Mouse (Mus musculus): Measurements from ENCODE around the gene Agap1. TPM values are rescaled to one million over a fixed set of nuclear protein-coding genes. Genes with fewer than 3 reads are reported as not detected.

The Agap1 gene
- polyA plus RNA-seq, 1 experiment from 2014 or later = 17.6 TPM

DNA sequence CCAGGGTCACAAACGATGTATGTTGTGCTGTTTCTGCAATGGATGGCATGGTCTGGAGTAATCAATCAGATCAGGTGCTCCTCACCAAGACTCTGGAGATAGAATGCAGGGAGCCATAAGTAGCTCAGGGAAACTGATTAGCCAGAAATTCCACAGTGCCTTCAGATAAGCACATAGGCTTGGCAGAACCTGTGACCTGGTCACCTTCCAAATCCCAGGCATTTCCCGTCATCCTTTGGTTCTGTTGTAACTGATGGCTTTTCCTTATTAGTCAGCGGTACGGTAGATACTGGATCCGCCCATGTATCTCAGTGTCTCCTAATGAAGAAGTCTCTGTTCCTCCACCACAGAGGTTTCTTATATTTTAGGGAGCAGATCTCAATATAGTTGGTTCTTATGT is 240.3 kb downstream of the Agap1 start:
- Histone ChIP-seq H3K9ac (replicated peaks; ENCODE audit: low read depth, low read length) (no peak overlapping the region), H3K27me3 (ENCODE audit: control insufficient read depth, insufficient read depth, low read length) (no peaks in the 10 kb centered on the region)

DNA sequence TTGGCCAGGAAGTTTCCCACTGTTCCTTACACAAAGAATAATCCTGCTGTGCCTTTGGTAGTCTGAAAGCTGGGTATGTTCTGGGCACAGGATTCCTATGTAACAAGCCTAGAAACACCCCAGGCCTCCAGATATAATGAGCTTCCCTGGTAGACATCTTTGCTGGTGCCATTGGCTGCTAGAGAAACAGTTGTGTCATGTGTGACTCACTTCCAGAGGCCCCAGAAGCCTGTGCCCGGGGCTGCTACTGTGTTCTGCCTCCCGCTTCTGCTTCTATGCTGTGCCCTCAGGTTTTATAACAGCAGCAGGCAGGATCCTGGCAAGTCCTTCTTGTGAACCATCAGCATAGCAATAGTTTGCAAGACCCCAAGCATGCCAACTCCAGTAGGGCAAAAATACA is 242.6 kb downstream of the Agap1 start:
- Histone ChIP-seq H3K4me2 (replicated peaks; ENCODE audit: low read depth, low read length) (no peak overlapping the region), H3K9ac (replicated peaks; ENCODE audit: low read depth, low read length) (no peak overlapping the region), H3K27ac (ENCODE audit: low read length) (no peak overlapping the region), H3K27me3 (ENCODE audit: control insufficient read depth, insufficient read depth, low read length) (no peaks in the 10 kb centered on the region), H3K4me3 (ENCODE audit: low read depth, low read length) (no peak overlapping the region), H3K36me3 (ENCODE audit: control insufficient read depth, insufficient read depth, low read length) (no peaks in the 10 kb centered on the region), H3K9me3 (ENCODE audit: control insufficient read depth, low read depth, low read length) (no peaks in the 10 kb centered on the region), H3K4me1 (ENCODE audit: control insufficient read depth, insufficient read depth, low read length) (no peaks in the 10 kb centered on the region)
- ATAC-seq (ENCODE audit: insufficient number of reproducible peaks, insufficient read depth, low FRiP score, low read depth) = no peak
- WGBS = 93% methylated on average over 2 of the region's 2 CpGs

More for the DNA sequence above, 240.3 kb downstream of the Agap1 start:
- H3K4me1 ChIP-seq (ENCODE audit: control insufficient read depth, insufficient read depth, low read length) = 0 out of 2 replicates have a peak, but pooled peaks cover 4% of the 10 kb centered on the region
- no peaks in the 10 kb centered on the region for H3K9me3 ChIP-seq (ENCODE audit: control insufficient read depth, low read depth, low read length)
- H3K36me3 ChIP-seq (ENCODE audit: control insufficient read depth, insufficient read depth, low read length) = no peaks in the 10 kb centered on the region
- no peak overlapping the region for H3K4me3 ChIP-seq (ENCODE audit: low read depth, low read length)
- ATAC-seq (ENCODE audit: insufficient number of reproducible peaks, insufficient read depth, low FRiP score, low read depth) = no peak
- no peak overlapping the region for H3K4me2 ChIP-seq (replicated peaks; ENCODE audit: low read depth, low read length)
- H3K27ac ChIP-seq (ENCODE audit: low read length) = no peak overlapping the region
- 68% methylated on average over 5 of the region's 5 CpGs for WGBS

DNA sequence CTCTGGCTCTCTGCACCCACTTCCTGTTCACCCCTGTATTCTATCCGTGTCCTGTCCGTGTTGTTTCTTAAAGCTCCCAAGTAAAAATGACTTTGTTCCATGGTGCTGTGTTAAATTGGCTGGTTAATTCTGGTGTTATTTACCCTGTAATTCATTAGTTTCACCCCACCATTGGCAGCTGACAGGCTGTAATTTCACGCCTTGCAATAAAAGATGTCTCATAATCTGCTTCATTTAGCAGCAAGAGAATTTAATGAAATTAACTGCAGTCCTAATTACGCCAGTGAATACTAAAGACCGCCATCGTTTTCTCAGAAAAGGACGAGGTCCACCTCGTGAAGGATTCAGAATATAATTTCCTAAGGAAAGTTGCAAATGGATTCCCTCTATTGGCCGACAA is 245.6 kb downstream of the Agap1 start:
- H3K27ac ChIP-seq (ENCODE audit: low read length) = no peak overlapping the region
- H3K9me3 ChIP-seq (ENCODE audit: control insufficient read depth, low read depth, low read length) = no peaks in the 10 kb centered on the region
- peaks cover 6% of the 10 kb centered on the region; the same call in 1 of the 2 replicates for H3K4me1 ChIP-seq (ENCODE audit: control insufficient read depth, insufficient read depth, low read length)
- H3K4me3 ChIP-seq (ENCODE audit: low read depth, low read length) = no peak overlapping the region
- no peak overlapping the region for H3K9ac ChIP-seq (replicated peaks; ENCODE audit: low read depth, low read length)
- H3K36me3 ChIP-seq (ENCODE audit: control insufficient read depth, insufficient read depth, low read length) = no peaks in the 10 kb centered on the region
- 88% methylated on average over 9 of the region's 9 CpGs for WGBS
- no peaks in the 10 kb centered on the region for H3K27me3 ChIP-seq (ENCODE audit: control insufficient read depth, insufficient read depth, low read length)
- no peak for ATAC-seq (ENCODE audit: insufficient number of reproducible peaks, insufficient read depth, low FRiP score, low read depth)
- no peak overlapping the region for H3K4me2 ChIP-seq (replicated peaks; ENCODE audit: low read depth, low read length)

DNA sequence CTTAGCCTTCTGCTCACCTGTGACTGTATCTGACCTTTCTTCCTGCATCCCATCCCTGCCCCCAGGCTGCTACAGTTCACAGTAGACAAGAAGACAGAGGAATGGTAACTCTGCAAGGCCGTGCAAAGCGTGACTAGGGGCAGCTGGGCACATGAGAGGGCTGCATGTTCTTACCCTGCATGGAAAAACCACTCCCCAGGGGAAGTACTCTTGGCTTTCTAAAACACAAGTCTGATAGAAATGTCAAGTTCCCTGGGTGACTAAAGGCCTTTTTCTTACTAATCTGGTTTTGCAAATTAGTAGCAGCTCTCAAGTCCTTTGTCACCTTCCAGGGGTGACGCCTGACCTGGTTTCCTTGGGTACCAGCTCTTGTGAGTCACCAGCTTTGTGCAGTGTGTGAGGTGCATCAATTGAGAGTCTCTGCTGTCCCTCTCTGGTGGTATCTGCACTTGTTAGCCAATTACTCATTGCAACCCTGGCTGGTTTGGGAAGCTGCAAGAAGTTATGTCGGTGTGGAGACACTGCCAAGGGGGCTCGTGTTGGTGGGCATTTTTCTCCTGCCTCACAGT is 246.6 kb downstream of the Agap1 start:
- H3K4me1 ChIP-seq (ENCODE audit: control insufficient read depth, insufficient read depth, low read length) = peaks cover 6% of the 10 kb centered on the region; the same call in 1 of the 2 replicates
- whole genome bisulfite sequencing = 80% methylated on average over 5 of the region's 5 CpGs
- no peak overlapping the region for H3K4me2 ChIP-seq (replicated peaks; ENCODE audit: low read depth, low read length)
- no peak overlapping the region for H3K27ac ChIP-seq (ENCODE audit: low read length)
- H3K9ac ChIP-seq (replicated peaks; ENCODE audit: low read depth, low read length) = no peak overlapping the region
- no peaks in the 10 kb centered on the region for H3K36me3 ChIP-seq (ENCODE audit: control insufficient read depth, insufficient read depth, low read length)
- no peak overlapping the region for H3K4me3 ChIP-seq (ENCODE audit: low read depth, low read length)
- no peaks in the 10 kb centered on the region for H3K9me3 ChIP-seq (ENCODE audit: control insufficient read depth, low read depth, low read length)
- no peaks in the 10 kb centered on the region for H3K27me3 ChIP-seq (ENCODE audit: control insufficient read depth, insufficient read depth, low read length)
- no peak for ATAC-seq (ENCODE audit: insufficient number of reproducible peaks, insufficient read depth, low FRiP score, low read depth)

DNA sequence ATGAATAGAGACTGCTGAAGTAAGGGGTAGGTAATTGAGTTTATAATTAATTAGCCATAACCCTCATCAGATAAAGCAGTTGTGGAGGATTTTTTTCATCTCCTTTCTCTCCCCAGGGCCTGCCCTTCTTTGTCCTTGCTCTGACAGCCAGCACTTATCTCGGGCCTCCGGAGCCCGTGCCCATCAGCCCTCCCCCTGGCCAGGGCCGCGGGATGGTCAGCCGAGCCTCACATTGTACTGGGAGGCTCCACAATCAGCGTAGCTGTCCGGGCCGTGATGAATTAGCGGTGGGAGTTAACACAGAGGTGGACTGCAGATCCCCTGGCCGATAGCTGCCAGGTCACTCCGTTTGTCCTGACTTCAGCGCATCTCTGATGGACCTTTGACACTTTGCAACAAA is 248.7 kb downstream of the Agap1 start:
- Histone ChIP-seq H3K27me3 (ENCODE audit: control insufficient read depth, insufficient read depth, low read length) (no peaks in the 10 kb centered on the region), H3K4me3 (ENCODE audit: low read depth, low read length) (no peak overlapping the region), H3K36me3 (ENCODE audit: control insufficient read depth, insufficient read depth, low read length) (no peaks in the 10 kb centered on the region), H3K4me1 (ENCODE audit: control insufficient read depth, insufficient read depth, low read length) (peaks cover 6% of the 10 kb centered on the region; the same call in 1 of the 2 replicates), H3K4me2 (replicated peaks; ENCODE audit: low read depth, low read length) (no peak overlapping the region), H3K9me3 (ENCODE audit: control insufficient read depth, low read depth, low read length) (no peaks in the 10 kb centered on the region), H3K9ac (replicated peaks; ENCODE audit: low read depth, low read length) (no peak overlapping the region), H3K27ac (ENCODE audit: low read length) (no peak overlapping the region)
- WGBS = 16% methylated on average over 13 of the region's 13 CpGs
- no peak for ATAC-seq (ENCODE audit: insufficient number of reproducible peaks, insufficient read depth, low FRiP score, low read depth)

DNA sequence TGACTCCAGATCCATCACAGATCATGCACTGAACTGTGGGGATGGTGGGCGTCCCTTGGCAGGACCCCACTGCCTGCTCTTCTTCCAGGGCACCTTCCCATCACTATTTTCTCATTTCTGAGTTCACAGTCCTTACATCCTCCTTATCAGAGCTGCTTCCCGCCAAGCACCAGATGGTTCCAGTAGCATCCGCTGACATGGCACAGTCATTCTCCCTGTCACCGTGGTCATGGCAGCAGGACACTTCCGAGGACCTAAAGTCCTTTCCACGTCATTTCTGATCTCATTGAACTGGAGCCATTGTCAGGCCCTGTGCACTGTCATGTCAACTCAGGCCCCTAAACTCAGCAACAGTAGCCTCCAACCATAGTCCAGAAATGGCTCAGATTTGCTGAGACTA is 251.1 kb downstream of the Agap1 start:
- no peak for ATAC-seq (ENCODE audit: insufficient number of reproducible peaks, insufficient read depth, low FRiP score, low read depth)
- 91% methylated on average over 6 of the region's 6 CpGs for WGBS
- H3K27me3 ChIP-seq (ENCODE audit: control insufficient read depth, insufficient read depth, low read length) = no peaks in the 10 kb centered on the region

DNA sequence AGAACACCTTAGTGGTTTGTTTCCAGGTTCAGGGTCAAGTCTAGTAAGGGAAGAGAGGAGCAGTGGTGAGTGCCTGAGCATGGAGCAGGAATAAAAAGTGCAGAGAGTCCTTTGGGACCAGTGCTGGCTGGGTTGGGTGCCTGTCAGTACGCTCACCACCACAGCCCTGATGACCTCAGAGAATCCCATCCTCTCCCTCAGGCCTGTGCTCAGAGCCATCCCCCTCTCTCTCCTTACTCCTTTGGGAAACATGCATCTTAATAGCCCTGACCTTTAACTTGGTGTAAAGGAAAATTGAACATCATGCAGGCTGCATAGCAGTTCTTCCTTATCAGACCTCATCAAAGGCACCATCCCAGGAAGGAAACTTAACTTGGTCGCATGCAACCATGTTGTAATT is 252.3 kb downstream of the Agap1 start:
- peaks cover 6% of the 10 kb centered on the region; the same call in 1 of the 2 replicates for H3K4me1 ChIP-seq (ENCODE audit: control insufficient read depth, insufficient read depth, low read length)
- ATAC-seq (ENCODE audit: insufficient number of reproducible peaks, insufficient read depth, low FRiP score, low read depth) = no peak
- H3K4me2 ChIP-seq (replicated peaks; ENCODE audit: low read depth, low read length) = no peak overlapping the region
- no peak overlapping the region for H3K4me3 ChIP-seq (ENCODE audit: low read depth, low read length)
- no peak overlapping the region for H3K27ac ChIP-seq (ENCODE audit: low read length)
- H3K9me3 ChIP-seq (ENCODE audit: control insufficient read depth, low read depth, low read length) = no peaks in the 10 kb centered on the region
- no peaks in the 10 kb centered on the region for H3K27me3 ChIP-seq (ENCODE audit: control insufficient read depth, insufficient read depth, low read length)
- no peak overlapping the region for H3K9ac ChIP-seq (replicated peaks; ENCODE audit: low read depth, low read length)
- H3K36me3 ChIP-seq (ENCODE audit: control insufficient read depth, insufficient read depth, low read length) = no peaks in the 10 kb centered on the region
- WGBS = 88% methylated on average over 2 of the region's 2 CpGs

More for the DNA sequence above, 251.1 kb downstream of the Agap1 start:
- Histone ChIP-seq H3K4me2 (replicated peaks; ENCODE audit: low read depth, low read length) (no peak overlapping the region), H3K9me3 (ENCODE audit: control insufficient read depth, low read depth, low read length) (no peaks in the 10 kb centered on the region), H3K4me1 (ENCODE audit: control insufficient read depth, insufficient read depth, low read length) (peaks cover 6% of the 10 kb centered on the region; the same call in 1 of the 2 replicates), H3K27ac (ENCODE audit: low read length) (no peak overlapping the region), H3K36me3 (ENCODE audit: control insufficient read depth, insufficient read depth, low read length) (no peaks in the 10 kb centered on the region), H3K9ac (replicated peaks; ENCODE audit: low read depth, low read length) (no peak overlapping the region), H3K4me3 (ENCODE audit: low read depth, low read length) (no peak overlapping the region)

DNA sequence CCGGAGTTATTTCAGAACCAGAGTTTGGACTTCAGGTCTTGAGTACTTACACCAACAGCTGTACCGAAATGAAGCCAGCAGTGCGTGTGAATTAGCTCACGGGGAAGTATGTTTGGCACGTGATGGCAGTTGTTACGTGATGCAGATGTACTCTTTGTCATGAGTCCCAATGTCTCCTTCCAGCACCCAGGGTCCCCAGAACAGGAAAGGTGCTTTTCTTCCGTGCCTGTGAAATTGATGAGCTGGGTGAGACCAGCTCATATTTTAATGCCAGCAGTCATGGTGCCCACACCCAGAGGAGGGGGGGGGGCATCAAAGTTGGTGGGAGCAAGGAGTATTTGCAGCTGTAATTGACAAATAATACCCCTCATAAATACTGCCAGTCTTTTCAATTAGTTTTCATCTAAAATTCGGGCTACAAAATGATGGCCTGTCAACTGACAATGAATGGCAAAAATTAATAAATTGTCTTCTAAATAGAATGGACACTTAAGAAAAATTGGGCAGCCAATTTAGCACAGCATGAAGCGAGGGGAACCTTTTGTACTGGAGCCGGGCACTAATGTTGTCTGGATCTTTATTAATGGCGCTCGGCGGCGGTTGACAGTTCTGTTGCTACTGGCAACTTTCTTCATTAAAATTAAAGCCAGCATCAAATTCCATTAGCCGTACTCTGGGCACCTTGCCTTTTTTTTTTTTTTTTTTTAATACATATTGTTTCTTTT is 253.3 kb downstream of the Agap1 start:
- no peak overlapping the region for H3K4me2 ChIP-seq (replicated peaks; ENCODE audit: low read depth, low read length)
- no peak overlapping the region for H3K4me3 ChIP-seq (ENCODE audit: low read depth, low read length)
- no peak overlapping the region for H3K27ac ChIP-seq (ENCODE audit: low read length)
- no peak for ATAC-seq (ENCODE audit: insufficient number of reproducible peaks, insufficient read depth, low FRiP score, low read depth)
- H3K27me3 ChIP-seq (ENCODE audit: control insufficient read depth, insufficient read depth, low read length) = no peaks in the 10 kb centered on the region
- H3K9ac ChIP-seq (replicated peaks; ENCODE audit: low read depth, low read length) = no peak overlapping the region
- H3K9me3 ChIP-seq (ENCODE audit: control insufficient read depth, low read depth, low read length) = no peaks in the 10 kb centered on the region
- WGBS = 73% methylated on average over 15 of the region's 15 CpGs
- H3K36me3 ChIP-seq (ENCODE audit: control insufficient read depth, insufficient read depth, low read length) = no peaks in the 10 kb centered on the region
- peaks cover 6% of the 10 kb centered on the region; the same call in 1 of the 2 replicates for H3K4me1 ChIP-seq (ENCODE audit: control insufficient read depth, insufficient read depth, low read length)

Measured in stomach, embryonic 14.5 days (tissue).